Mouse (Mus musculus) gastrocnemius, postnatal 14 days (tissue): ENCODE data around the gene Ptch2. TPM values are rescaled to one million over a fixed set of nuclear protein-coding genes. Genes with fewer than 3 reads are reported as not detected.

Experiments used
- DNase-seq: peaks from one replicate; pipeline ENCODE4 v3.0.0; 2021; ENCODE audit warnings: mixed read lengths
- intact Hi-C: fragments of 180-260 bp; cut with DNase I; formaldehyde crosslinking; loops from one replicate; pipeline ENCODE4 v1.15.1; 2025; ENCODE audit warnings: low total_unique reads
- microRNA-seq, 2 experiments: library from miRNA; unstranded; fragments of <30 nt; microRNA quantifications; one replicate each; pipeline ENCODE4 v1.2.0; 2021
- total RNA-seq, 2 experiments: library from RNA; stranded (reverse); gene quantifications; 2 replicates each; pipeline ENCODE4 v1.2.3; 2021

The Ptch2 gene
- total RNA-seq, 2 experiments from 2014 or later, result 3.8 to 5.9 TPM

- intact Hi-C loops, result loop anchor here (5.0 kb wide), 1 partner anchor 146 kb away; the partner anchor contains the start of gene Hectd3
- DNase-seq, result no peak
Measured at GRCm38 (mm10) chr4:117143023-117143422, 47.1 kb downstream of the Ptch2 start.

- intact Hi-C loops, result no loop called here
- no peak for DNase-seq
Measured at GRCm38 (mm10) chr4:117145248-117145647, 49.4 kb downstream of the Ptch2 start.

- peak; percentile 87 for DNase-seq
- intact Hi-C loops, result no loop called here
Measured at GRCm38 (mm10) chr4:117146176-117146575, 50.3 kb downstream of the Ptch2 start.

GRCm38 (mm10) chr4:117148047-117148713 is 52.3 kb downstream of the Ptch2 start:
- DNase-seq, result no peak

GRCm38 (mm10) chr4:117148815-117149214 is 52.9 kb downstream of the Ptch2 start:
- intact Hi-C loops, result no loop called here
- no peak for DNase-seq

More at GRCm38 (mm10) chr4:117148047-117148713, 52.3 kb downstream of the Ptch2 start:
- intact Hi-C loops, result no loop called here

- no peak for DNase-seq
- intact Hi-C loops, result no loop called here
Measured at GRCm38 (mm10) chr4:117149291-117150211, 53.7 kb downstream of the Ptch2 start.

- DNase-seq, result no peak
- intact Hi-C loops, result no loop called here
Measured at GRCm38 (mm10) chr4:117150212-117150733, 54.4 kb downstream of the Ptch2 start.

- DNase-seq, result no peak
- intact Hi-C loops, result no loop called here
Measured at GRCm38 (mm10) chr4:117151416-117151815, 55.5 kb downstream of the Ptch2 start.

- no peak for DNase-seq
- intact Hi-C loops, result no loop called here
Measured at GRCm38 (mm10) chr4:117152714-117153113, 56.8 kb downstream of the Ptch2 start.

- peak; percentile 28 for DNase-seq
- intact Hi-C loops, result no loop called here
Measured at GRCm38 (mm10) chr4:117155020-117155791, 59.3 kb downstream of the Ptch2 start.

GRCm38 (mm10) chr4:117155792-117156355 is 60.0 kb downstream of the Ptch2 start, which contains the start of gene Rps8:
Gene Rps8 (minus strand): TSS chr4:117156243.
- DNase-seq, result peak; percentile 85
- intact Hi-C loops, result no loop called here

- no peak for DNase-seq
- intact Hi-C loops, result no loop called here
Measured at GRCm38 (mm10) chr4:117156372-117156771, 60.5 kb downstream of the Ptch2 start.

- intact Hi-C loops, result no loop called here
- no peak for DNase-seq
Measured at GRCm38 (mm10) chr4:117159666-117160065, 63.8 kb downstream of the Ptch2 start.

- intact Hi-C loops, result no loop called here
- no peak for DNase-seq
Measured at GRCm38 (mm10) chr4:117161183-117161582, 65.3 kb downstream of the Ptch2 start.

Small RNA genes within 50 kb of the gene (microRNA-seq; reads per million reads assigned to microRNA genes)
- gene Gm22398, result 0 reads per million in 2 experiments

Other genes starting within 250 kb of the Ptch2 start
- gene Zswim5, start 218.7 kb upstream of the Ptch2 start, total RNA-seq, result under 1 TPM; 0.11 to 0.23 TPM
- 10 to 100 TPM; 52.3 to 60.4 TPM for gene Urod, start 101.7 kb upstream of the Ptch2 start, total RNA-seq
- 10 to 100 TPM; 12.6 to 14.7 TPM for gene Hectd3, start 100.8 kb upstream of the Ptch2 start, total RNA-seq
- 10 to 100 TPM; 22.0 to 24.8 TPM for gene Eif2b3, start 76.7 kb upstream of the Ptch2 start, total RNA-seq
- 1 to 10 TPM; 3.3 to 3.6 TPM for gene Btbd19, start 29.6 kb downstream of the Ptch2 start, total RNA-seq
- not detected for gene Tctex1d4, start 30.7 kb downstream of the Ptch2 start, total RNA-seq
- gene Plk3, start 37.9 kb downstream of the Ptch2 start, total RNA-seq, result under 1 TPM; 0.91 to 0.96 TPM
- 100 to 1,000 TPM; 786 to 929 TPM for gene Rps8, start 60.2 kb downstream of the Ptch2 start, total RNA-seq
- gene Kif2c, start 86.6 kb downstream of the Ptch2 start, total RNA-seq, result 1 to 10 TPM; 1.6 to 1.8 TPM
- gene Tmem53, start 155.9 kb downstream of the Ptch2 start, total RNA-seq, result 1 to 10 TPM; 4.0 to 5.9 TPM
- not detected for gene Armh1, start 156.1 kb downstream of the Ptch2 start, total RNA-seq